Mouse (Mus musculus): ENCODE data around the gene Gatm. TPM values are rescaled to one million over a fixed set of nuclear protein-coding genes. Genes with fewer than 3 reads are reported as not detected.

The Gatm gene
- polyA plus RNA-seq, 1 experiment from 2014 or later: 19.9 TPM

GRCm38 (mm10) chr2:122575470-122575869 lies 35.6 kb downstream of the Gatm start:
- no peak for DNase-seq (ENCODE audit: low spot score)
- no peaks in the 10 kb centered on the region for H3K9me3 ChIP-seq (ENCODE audit: control insufficient read depth, low read length)
- H3K27ac ChIP-seq (ENCODE audit: low read depth, low read length): no peak overlapping the region
- no peak overlapping the region for H3K4me3 ChIP-seq (ENCODE audit: low read depth, low read length)
- 81% methylated on average over 11 of the region's 11 CpGs for WGBS
- H3K27me3 ChIP-seq (ENCODE audit: control insufficient read depth, insufficient read depth, low read length): no peaks in the 10 kb centered on the region
- ATAC-seq (replicated peaks; ENCODE audit: low FRiP score): no peak
- no peak overlapping the region for H3K4me2 ChIP-seq (ENCODE audit: low read depth, low read length, severe bottlenecking)
- H3K4me1 ChIP-seq (replicated peaks; ENCODE audit: control insufficient read depth, insufficient read depth, low read length): no peaks in the 10 kb centered on the region
- H3K36me3 ChIP-seq (ENCODE audit: control insufficient read depth, insufficient read depth, low read length): no peaks in the 10 kb centered on the region
- H3K9ac ChIP-seq (ENCODE audit: low read length): no peak overlapping the region

- H3K9ac ChIP-seq (ENCODE audit: low read length): no peak overlapping the region
- no peak overlapping the region for H3K4me3 ChIP-seq (ENCODE audit: low read depth, low read length)
- H3K4me2 ChIP-seq (ENCODE audit: low read depth, low read length, severe bottlenecking): no peak overlapping the region
- H3K9me3 ChIP-seq (ENCODE audit: control insufficient read depth, low read length): no peaks in the 10 kb centered on the region
- no peak overlapping the region for H3K27ac ChIP-seq (ENCODE audit: low read depth, low read length)
- no peaks in the 10 kb centered on the region for H3K27me3 ChIP-seq (ENCODE audit: control insufficient read depth, insufficient read depth, low read length)
- H3K4me1 ChIP-seq (replicated peaks; ENCODE audit: control insufficient read depth, insufficient read depth, low read length): no peaks in the 10 kb centered on the region
- ATAC-seq (replicated peaks; ENCODE audit: low FRiP score): no peak
- DNase-seq (ENCODE audit: low spot score): no peak
- WGBS: 81% methylated on average over 1 of the region's 1 CpGs
- no peaks in the 10 kb centered on the region for H3K36me3 ChIP-seq (ENCODE audit: control insufficient read depth, insufficient read depth, low read length)
Measured at GRCm38 (mm10) chr2:122572438-122572837, 38.7 kb downstream of the Gatm start.

GRCm38 (mm10) chr2:122571326-122571725 lies 39.8 kb downstream of the Gatm start:
- Histone ChIP-seq H3K9me3 (ENCODE audit: control insufficient read depth, low read length) (no peaks in the 10 kb centered on the region), H3K27me3 (ENCODE audit: control insufficient read depth, insufficient read depth, low read length) (no peaks in the 10 kb centered on the region), H3K27ac (ENCODE audit: low read depth, low read length) (no peak overlapping the region), H3K4me3 (ENCODE audit: low read depth, low read length) (no peak overlapping the region), H3K9ac (ENCODE audit: low read length) (no peak overlapping the region), H3K4me2 (ENCODE audit: low read depth, low read length, severe bottlenecking) (no peak overlapping the region), H3K36me3 (ENCODE audit: control insufficient read depth, insufficient read depth, low read length) (no peaks in the 10 kb centered on the region), H3K4me1 (replicated peaks; ENCODE audit: control insufficient read depth, insufficient read depth, low read length) (no peaks in the 10 kb centered on the region)
- no peak for DNase-seq (ENCODE audit: low spot score)
- 83% methylated on average over 4 of the region's 4 CpGs for WGBS
- no peak for ATAC-seq (replicated peaks; ENCODE audit: low FRiP score)

- Histone ChIP-seq H3K9ac (ENCODE audit: low read length) (no peak overlapping the region), H3K27me3 (ENCODE audit: control insufficient read depth, insufficient read depth, low read length) (no peaks in the 10 kb centered on the region), H3K27ac (ENCODE audit: low read depth, low read length) (no peak overlapping the region), H3K4me2 (ENCODE audit: low read depth, low read length, severe bottlenecking) (no peak overlapping the region), H3K36me3 (ENCODE audit: control insufficient read depth, insufficient read depth, low read length) (no peaks in the 10 kb centered on the region), H3K4me1 (replicated peaks; ENCODE audit: control insufficient read depth, insufficient read depth, low read length) (no peaks in the 10 kb centered on the region), H3K4me3 (ENCODE audit: low read depth, low read length) (no peak overlapping the region), H3K9me3 (ENCODE audit: control insufficient read depth, low read length) (no peaks in the 10 kb centered on the region)
- DNase-seq (ENCODE audit: low spot score) (no peak), ATAC-seq (replicated peaks; ENCODE audit: low FRiP score) (no peak)
- WGBS: 75% methylated on average over 4 of the region's 4 CpGs
Measured at GRCm38 (mm10) chr2:122570430-122570829, 40.7 kb downstream of the Gatm start.

- Histone ChIP-seq H3K27me3 (ENCODE audit: control insufficient read depth, insufficient read depth, low read length) (no peaks in the 10 kb centered on the region), H3K4me2 (ENCODE audit: low read depth, low read length, severe bottlenecking) (no peak overlapping the region), H3K4me3 (ENCODE audit: low read depth, low read length) (no peak overlapping the region), H3K27ac (ENCODE audit: low read depth, low read length) (no peak overlapping the region), H3K36me3 (ENCODE audit: control insufficient read depth, insufficient read depth, low read length) (no peaks in the 10 kb centered on the region), H3K9me3 (ENCODE audit: control insufficient read depth, low read length) (no peaks in the 10 kb centered on the region), H3K9ac (ENCODE audit: low read length) (no peak overlapping the region), H3K4me1 (replicated peaks; ENCODE audit: control insufficient read depth, insufficient read depth, low read length) (no peaks in the 10 kb centered on the region)
- WGBS: 22% methylated on average over 3 of the region's 3 CpGs
- peak; percentile 71 for DNase-seq (ENCODE audit: low spot score)
- ATAC-seq (replicated peaks; ENCODE audit: low FRiP score): 0 out of 2 replicates have a peak, but pooled peaks have one; percentile 39
Measured at GRCm38 (mm10) chr2:122569439-122569838, 41.7 kb downstream of the Gatm start.

- Histone ChIP-seq H3K4me3 (ENCODE audit: low read depth, low read length) (no peak overlapping the region), H3K4me1 (replicated peaks; ENCODE audit: control insufficient read depth, insufficient read depth, low read length) (no peaks in the 10 kb centered on the region), H3K9ac (ENCODE audit: low read length) (no peak overlapping the region), H3K9me3 (ENCODE audit: control insufficient read depth, low read length) (no peaks in the 10 kb centered on the region), H3K36me3 (ENCODE audit: control insufficient read depth, insufficient read depth, low read length) (no peaks in the 10 kb centered on the region), H3K27me3 (ENCODE audit: control insufficient read depth, insufficient read depth, low read length) (no peaks in the 10 kb centered on the region), H3K4me2 (ENCODE audit: low read depth, low read length, severe bottlenecking) (no peak overlapping the region), H3K27ac (ENCODE audit: low read depth, low read length) (no peak overlapping the region)
- ATAC-seq (replicated peaks; ENCODE audit: low FRiP score) (no peak), DNase-seq (ENCODE audit: low spot score) (no peak)
- 95% methylated on average over 1 of the region's 1 CpGs for WGBS
Measured at GRCm38 (mm10) chr2:122562251-122562650, 48.9 kb downstream of the Gatm start.

GRCm38 (mm10) chr2:122561221-122561620 lies 49.9 kb downstream of the Gatm start:
- WGBS: 92% methylated on average over 5 of the region's 5 CpGs
- Histone ChIP-seq H3K27ac (ENCODE audit: low read depth, low read length) (no peak overlapping the region), H3K4me1 (replicated peaks; ENCODE audit: control insufficient read depth, insufficient read depth, low read length) (no peaks in the 10 kb centered on the region), H3K27me3 (ENCODE audit: control insufficient read depth, insufficient read depth, low read length) (no peaks in the 10 kb centered on the region), H3K4me3 (ENCODE audit: low read depth, low read length) (no peak overlapping the region), H3K9ac (ENCODE audit: low read length) (no peak overlapping the region), H3K36me3 (ENCODE audit: control insufficient read depth, insufficient read depth, low read length) (no peaks in the 10 kb centered on the region), H3K4me2 (ENCODE audit: low read depth, low read length, severe bottlenecking) (no peak overlapping the region), H3K9me3 (ENCODE audit: control insufficient read depth, low read length) (no peaks in the 10 kb centered on the region)
- ATAC-seq (replicated peaks; ENCODE audit: low FRiP score) (no peak), DNase-seq (ENCODE audit: low spot score) (no peak)

- 30% methylated on average over 2 of the region's 2 CpGs for WGBS
- Histone ChIP-seq H3K36me3 (ENCODE audit: control insufficient read depth, insufficient read depth, low read length) (no peaks in the 10 kb centered on the region), H3K27me3 (ENCODE audit: control insufficient read depth, insufficient read depth, low read length) (no peaks in the 10 kb centered on the region), H3K27ac (ENCODE audit: low read depth, low read length) (no peak overlapping the region), H3K4me1 (replicated peaks; ENCODE audit: control insufficient read depth, insufficient read depth, low read length) (no peaks in the 10 kb centered on the region), H3K9ac (ENCODE audit: low read length) (no peak overlapping the region), H3K9me3 (ENCODE audit: control insufficient read depth, low read length) (no peaks in the 10 kb centered on the region), H3K4me2 (ENCODE audit: low read depth, low read length, severe bottlenecking) (no peak overlapping the region), H3K4me3 (ENCODE audit: low read depth, low read length) (no peak overlapping the region)
- ATAC-seq (replicated peaks; ENCODE audit: low FRiP score): no peak
- no peak for DNase-seq (ENCODE audit: low spot score)
Measured at GRCm38 (mm10) chr2:122558317-122558716, 52.8 kb downstream of the Gatm start.
